Mouse (Mus musculus): ENCODE measurements at regions not wholly inside any gene's neighbourhood (a gene's known extent, or its start where the extent isn't known, plus 50 kb on each side); places are given as distances from the start of the nearest gene placed in this dataset.

- H3K4me3 ChIP-seq, result no peak overlapping the region
- no peak overlapping the region for H3ac ChIP-seq (ENCODE audit: control insufficient read depth, insufficient read length)
- H3K36me3 ChIP-seq (ENCODE audit: control insufficient read depth, insufficient read depth), result no peaks in the 10 kb centered on the region
- H3K4me2 ChIP-seq (ENCODE audit: low read depth), result no peak overlapping the region
- TF ChIP-seq CEBPB (IDR thresholded peaks at IDR 0.05; ENCODE audit: insufficient read depth, poor library complexity, severe bottlenecking), result no peak
- no peak for TF ChIP-seq REST (IDR thresholded peaks at IDR 0.05; ENCODE audit: insufficient read depth, insufficient read length)
- TF ChIP-seq MAX (IDR thresholded peaks at IDR 0.05; ENCODE audit: low read depth), result no peak
- no peak for TF ChIP-seq TCF12 (IDR thresholded peaks at IDR 0.05; ENCODE audit: insufficient read depth, poor library complexity, severe bottlenecking)
- no peak for TF ChIP-seq SRF (IDR thresholded peaks at IDR 0.05; ENCODE audit: control insufficient read depth, insufficient read length, low read depth)
- TF ChIP-seq POLR2A (IDR thresholded peaks at IDR 0.05; ENCODE audit: insufficient read length, low read depth), result no peak
- TF ChIP-seq MYOG (IDR thresholded peaks at IDR 0.05; ENCODE audit: control insufficient read depth in 1 of 3, insufficient read depth in 1 of 3, insufficient read length in 2 of 3, low read depth in 2 of 3), result no peak
- TF ChIP-seq MYOD1 (IDR thresholded peaks at IDR 0.05; ENCODE audit: control insufficient read depth in 1 of 3, insufficient read length in 2 of 3, low read depth in 2 of 3), result no peak
- TF ChIP-seq USF1 (IDR thresholded peaks at IDR 0.05; ENCODE audit: low read depth), result no peak
- no peak for TF ChIP-seq TCF3 (IDR thresholded peaks at IDR 0.05; ENCODE audit: insufficient read length, low read depth)
- no peak for TF ChIP-seq POLR2AphosphoS2 (IDR thresholded peaks at IDR 0.05; ENCODE audit: insufficient read length, low read depth)
- TF ChIP-seq E2F4 (IDR thresholded peaks at IDR 0.05; ENCODE audit: insufficient read depth), result no peak
- no peaks in the 10 kb centered on the region for H3K27me3 ChIP-seq (ENCODE audit: control insufficient read depth, insufficient read depth, insufficient read length)
- H3K79me2 ChIP-seq (ENCODE audit: control insufficient read depth, insufficient read depth), result no peaks in the 10 kb centered on the region
These were observed 796.9 kb downstream of the Slitrk6 start for GRCm38 (mm10) chr14:109958008-109958407.

DNA sequence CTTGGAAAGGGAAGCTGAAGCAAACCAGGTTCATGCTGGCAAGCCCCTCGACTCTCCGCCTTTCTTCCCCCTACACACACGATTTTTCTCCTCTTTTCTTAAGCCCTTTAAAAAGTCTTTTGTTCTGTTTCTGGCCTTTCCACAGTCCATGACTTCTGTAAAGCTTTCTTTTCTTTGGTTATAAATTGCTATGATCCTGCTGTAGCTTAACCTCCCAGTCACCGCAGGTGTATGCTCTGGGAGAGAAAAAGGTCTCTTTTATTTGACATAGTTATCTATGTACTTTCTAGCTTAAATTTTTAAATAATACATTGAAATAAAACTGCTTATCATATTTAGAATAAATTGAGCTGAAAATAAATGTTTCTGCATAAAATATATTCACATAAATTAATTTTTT, 813.0 kb downstream of the Slitrk6 start:
- H3K36me3 ChIP-seq (ENCODE audit: control insufficient read depth, insufficient read depth), result no peaks in the 10 kb centered on the region
- H3K27me3 ChIP-seq (ENCODE audit: control insufficient read depth, insufficient read depth, insufficient read length), result no peaks in the 10 kb centered on the region
- H3ac ChIP-seq (ENCODE audit: control insufficient read depth, insufficient read length), result no peak overlapping the region
- TF ChIP-seq MAX (IDR thresholded peaks at IDR 0.05; ENCODE audit: low read depth) (no peak), POLR2AphosphoS2 (IDR thresholded peaks at IDR 0.05; ENCODE audit: insufficient read length, low read depth) (no peak), CEBPB (IDR thresholded peaks at IDR 0.05; ENCODE audit: insufficient read depth, poor library complexity, severe bottlenecking) (no peak), POLR2A (IDR thresholded peaks at IDR 0.05; ENCODE audit: insufficient read length, low read depth) (no peak), TCF3 (IDR thresholded peaks at IDR 0.05; ENCODE audit: insufficient read length, low read depth) (no peak), TCF12 (IDR thresholded peaks at IDR 0.05; ENCODE audit: insufficient read depth, poor library complexity, severe bottlenecking) (no peak), USF1 (IDR thresholded peaks at IDR 0.05; ENCODE audit: low read depth) (no peak), MYOD1 (IDR thresholded peaks at IDR 0.05; ENCODE audit: control insufficient read depth in 1 of 3, insufficient read length in 2 of 3, low read depth in 2 of 3) (no peak), MYOG (IDR thresholded peaks at IDR 0.05; ENCODE audit: control insufficient read depth in 1 of 3, insufficient read depth in 1 of 3, insufficient read length in 2 of 3, low read depth in 2 of 3) (no peak), REST (IDR thresholded peaks at IDR 0.05; ENCODE audit: insufficient read depth, insufficient read length) (no peak), SRF (IDR thresholded peaks at IDR 0.05; ENCODE audit: control insufficient read depth, insufficient read length, low read depth) (no peak)
- no peak overlapping the region for H3K4me2 ChIP-seq (ENCODE audit: low read depth)
- no peak overlapping the region for H3K4me3 ChIP-seq
- H3K79me2 ChIP-seq (ENCODE audit: control insufficient read depth, insufficient read depth), result no peaks in the 10 kb centered on the region

GRCm38 (mm10) chr14:109941162-109941561, 813.8 kb downstream of the Slitrk6 start:
- Histone ChIP-seq H3K27me3 (ENCODE audit: control insufficient read depth, insufficient read depth, insufficient read length) (no peaks in the 10 kb centered on the region), H3K4me3 (no peak overlapping the region), H3ac (ENCODE audit: control insufficient read depth, insufficient read length) (no peak overlapping the region), H3K4me2 (ENCODE audit: low read depth) (no peak overlapping the region), H3K36me3 (ENCODE audit: control insufficient read depth, insufficient read depth) (no peaks in the 10 kb centered on the region), H3K79me2 (ENCODE audit: control insufficient read depth, insufficient read depth) (no peaks in the 10 kb centered on the region)
- TF ChIP-seq TCF12 (IDR thresholded peaks at IDR 0.05; ENCODE audit: insufficient read depth, poor library complexity, severe bottlenecking) (no peak), POLR2A (IDR thresholded peaks at IDR 0.05; ENCODE audit: insufficient read length, low read depth) (no peak), MYOG (IDR thresholded peaks at IDR 0.05; ENCODE audit: control insufficient read depth in 1 of 3, insufficient read depth in 1 of 3, insufficient read length in 2 of 3, low read depth in 2 of 3) (no peak), E2F4 (IDR thresholded peaks at IDR 0.05; ENCODE audit: insufficient read depth) (no peak), CEBPB (IDR thresholded peaks at IDR 0.05; ENCODE audit: insufficient read depth, poor library complexity, severe bottlenecking) (no peak), REST (IDR thresholded peaks at IDR 0.05; ENCODE audit: insufficient read depth, insufficient read length) (no peak), TCF3 (IDR thresholded peaks at IDR 0.05; ENCODE audit: insufficient read length, low read depth) (no peak), USF1 (IDR thresholded peaks at IDR 0.05; ENCODE audit: low read depth) (no peak), MAX (IDR thresholded peaks at IDR 0.05; ENCODE audit: low read depth) (no peak), MYOD1 (IDR thresholded peaks at IDR 0.05; ENCODE audit: control insufficient read depth in 1 of 3, insufficient read length in 2 of 3, low read depth in 2 of 3) (no peak), SRF (IDR thresholded peaks at IDR 0.05; ENCODE audit: control insufficient read depth, insufficient read length, low read depth) (no peak), POLR2AphosphoS2 (IDR thresholded peaks at IDR 0.05; ENCODE audit: insufficient read length, low read depth) (no peak)

GRCm38 (mm10) chr14:109937432-109937831, 817.5 kb downstream of the Slitrk6 start:
- no peaks in the 10 kb centered on the region for H3K79me2 ChIP-seq (ENCODE audit: control insufficient read depth, insufficient read depth)
- H3K4me3 ChIP-seq, result no peak overlapping the region
- TF ChIP-seq CEBPB (IDR thresholded peaks at IDR 0.05; ENCODE audit: insufficient read depth, poor library complexity, severe bottlenecking), result no peak
- TF ChIP-seq TCF3 (IDR thresholded peaks at IDR 0.05; ENCODE audit: insufficient read length, low read depth), result no peak
- TF ChIP-seq MAX (IDR thresholded peaks at IDR 0.05; ENCODE audit: low read depth), result no peak
- no peak for TF ChIP-seq REST (IDR thresholded peaks at IDR 0.05; ENCODE audit: insufficient read depth, insufficient read length)
- TF ChIP-seq SRF (IDR thresholded peaks at IDR 0.05; ENCODE audit: control insufficient read depth, insufficient read length, low read depth), result no peak
- no peak for TF ChIP-seq POLR2AphosphoS2 (IDR thresholded peaks at IDR 0.05; ENCODE audit: insufficient read length, low read depth)
- no peak for TF ChIP-seq MYOG (IDR thresholded peaks at IDR 0.05; ENCODE audit: control insufficient read depth in 1 of 3, insufficient read depth in 1 of 3, insufficient read length in 2 of 3, low read depth in 2 of 3)
- H3K36me3 ChIP-seq (ENCODE audit: control insufficient read depth, insufficient read depth), result no peaks in the 10 kb centered on the region
- no peak overlapping the region for H3K4me2 ChIP-seq (ENCODE audit: low read depth)
- no peaks in the 10 kb centered on the region for H3K27me3 ChIP-seq (ENCODE audit: control insufficient read depth, insufficient read depth, insufficient read length)
- no peak overlapping the region for H3ac ChIP-seq (ENCODE audit: control insufficient read depth, insufficient read length)
